Mouse (Mus musculus) embryonic fibroblast, embryonic 13.5 days (primary cell): ENCODE measurements at regions not wholly inside any gene's neighbourhood (a gene's known extent, or its start where the extent isn't known, plus 50 kb on each side); places are given as distances from the start of the nearest gene placed in this dataset.

ENCODE experiments used
- CTCF ChIP-seq: IDR thresholded peaks from 2 replicates; pipeline ENCODE4 v1.5.1; 2011; ENCODE audit warnings: mild to moderate bottlenecking, control low read depth, low read length, moderate library complexity, borderline replicate concordance; ENCODE audit not compliant: insufficient read depth
- POLR2A ChIP-seq: IDR thresholded peaks from 2 replicates; pipeline ENCODE4 v1.6.1; 2011; ENCODE audit warnings: low read depth, mild to moderate bottlenecking, control low read depth, low read length, moderate library complexity

- no peak for TF ChIP-seq CTCF
- no peak for TF ChIP-seq POLR2A
Observed at GRCm38 (mm10) chr8:118101346-118101745, 182.2 kb upstream of the Cdh13 start.
